Mouse (Mus musculus): ENCODE data around the gene Gng12.

DNA sequence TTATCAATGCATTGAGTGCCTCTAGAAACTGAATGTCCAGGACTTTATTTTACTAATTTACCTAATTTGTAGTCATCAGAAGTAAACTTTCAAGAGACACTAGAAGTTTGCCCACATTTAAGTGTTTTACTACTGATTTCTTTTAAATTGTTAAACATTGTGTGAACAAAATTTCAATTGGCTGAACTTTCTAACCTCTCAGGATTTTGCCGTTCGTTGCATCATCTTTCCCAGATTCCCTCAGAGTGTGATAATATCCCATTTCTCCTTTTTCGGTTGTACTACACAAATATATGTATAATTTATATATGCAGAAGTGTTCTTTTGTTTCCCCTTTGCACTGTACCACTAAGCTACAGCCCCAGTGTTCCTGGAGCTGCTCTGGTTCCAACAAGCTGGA lies 133.8 kb downstream of the Gng12 start:
- TF ChIP-seq CTCF (IDR thresholded peaks at IDR 0.05; ENCODE audit: low read depth), result no peak
- no peak for TF ChIP-seq EP300 (optimal IDR thresholded peaks at IDR 0.05)

All from stomach, postnatal 0 days (tissue).